Mouse (Mus musculus) cerebellum, adult 2 months (tissue): Measurements from ENCODE around the gene Zbtb20.

Source experiments
- CTCF ChIP-seq: fragments of 200-500 bp; IDR thresholded peaks from 2 replicates; pipeline ENCODE4 v1.5.1; 2011; ENCODE audit warnings: low read depth, mild to moderate bottlenecking, control low read depth, low read length, moderate library complexity, borderline replicate concordance; ENCODE audit not compliant: insufficient read depth
- POLR2A ChIP-seq: fragments of 200-500 bp; IDR thresholded peaks from 2 replicates; pipeline ENCODE4 v1.6.1; 2011; ENCODE audit warnings: low read length, control low read depth, borderline replicate concordance; ENCODE audit not compliant: insufficient read depth

DNA sequence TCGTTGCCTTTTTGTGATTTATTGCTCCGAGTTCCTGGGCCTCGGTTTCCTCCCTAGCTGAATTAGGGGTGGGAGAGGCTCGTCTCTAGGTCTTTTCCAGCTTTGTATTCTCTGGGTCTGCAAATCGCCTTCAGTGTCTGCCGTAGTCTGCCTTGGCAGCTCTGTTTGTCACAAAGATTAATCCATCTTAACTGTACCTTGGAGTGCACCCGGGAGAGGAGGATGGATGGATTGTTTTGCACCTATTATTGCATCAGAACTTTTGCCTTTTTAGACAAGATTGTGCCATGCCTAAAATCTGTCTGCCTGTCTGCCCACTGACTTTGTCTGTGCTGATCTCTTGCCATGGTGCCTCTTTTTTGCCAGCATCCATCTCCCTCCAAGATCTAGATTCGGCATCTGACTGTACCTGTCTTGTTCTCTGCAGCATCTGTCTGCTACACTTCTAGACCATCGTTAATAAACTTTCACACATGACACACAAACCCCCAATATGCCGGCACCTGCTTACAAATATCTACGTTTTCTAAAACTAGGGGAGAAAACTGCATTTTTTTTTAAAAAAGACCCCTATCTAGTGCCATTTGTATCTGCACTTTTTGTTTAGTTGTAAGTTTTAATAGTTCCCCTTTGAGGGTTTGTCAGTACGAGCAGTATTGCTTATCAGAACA, 626.8 kb downstream of the Zbtb20 start:
- no peak for TF ChIP-seq POLR2A
- no peak for TF ChIP-seq CTCF
